Mouse (Mus musculus): ENCODE measurements around the gene Padi1.

GRCm38 (mm10) chr4:140837879-140838278 lies 7.7 kb downstream of the Padi1 start:
- TF ChIP-seq CTCF (IDR thresholded peaks at IDR 0.05; ENCODE audit: extremely low read depth, insufficient read depth, low read length) (no peak), POLR2A (IDR thresholded peaks at IDR 0.05; ENCODE audit: extremely low read depth, insufficient read depth, low read length) (no peak)

Data from cortical plate, adult 2 months (tissue).